Mouse (Mus musculus) gastrocnemius, adult 18-20 months (tissue): Measurements from ENCODE around the gene Ptma. TPM values are rescaled to one million over a fixed set of nuclear protein-coding genes. Genes with fewer than 3 reads are reported as not detected.
"Not testable (repeated sequence)": the region's sequence is repeated elsewhere in the genome, so short reads cannot be mapped to it uniquely, and the experiment has no call there.

Source experiments
- DNase-seq: peaks from one replicate; pipeline ENCODE4 v3.0.0; 2021; ENCODE audit warnings: low spot score
- long read RNA-seq, 2 experiments: library from polyadenylated mRNA; stranded (forward); transcript quantifications; one replicate each; pipeline ENCODE4 v2.0.0; 2021
- total RNA-seq, 2 experiments: library from RNA; stranded (reverse); gene quantifications; 2 replicates each; pipeline ENCODE4 v1.2.3; 2021

The Ptma gene
- 10 to 100 TPM; 64.2 to 99.0 TPM for total RNA-seq
- long read RNA-seq, experiment 1, transcript Ptma-201 (5 exons, 1,216 nt), result major isoform, 24 of 26 reads
- long read RNA-seq, experiment 1, partial matches to known transcripts, result 1 of 26 reads
- long read RNA-seq, experiment 1, other reads (novel, unspliced or antisense), result 1 of 26 reads
- long read RNA-seq, experiment 2, transcript Ptma-201 (5 exons, 1,216 nt), result major isoform, 19 of 23 reads
- long read RNA-seq, experiment 2, partial matches to known transcripts, result 2 of 23 reads
- long read RNA-seq, experiment 2, other reads (novel, unspliced or antisense), result 2 of 23 reads

GRCm38 (mm10) chr1:86526116-86526788 is at the start of gene Ptma:
TSS of gene Ptma (plus strand) at chr1:86526726.
- peak; percentile 98 for DNase-seq

- no peak for DNase-seq
Measured at GRCm38 (mm10) chr1:86477738-86478285, 48.7 kb upstream of the Ptma start.

- no peak for DNase-seq
Measured at GRCm38 (mm10) chr1:86479099-86479825, 47.3 kb upstream of the Ptma start.

GRCm38 (mm10) chr1:86480288-86480687 is 46.2 kb upstream of the Ptma start:
- DNase-seq, result no peak

DNA sequence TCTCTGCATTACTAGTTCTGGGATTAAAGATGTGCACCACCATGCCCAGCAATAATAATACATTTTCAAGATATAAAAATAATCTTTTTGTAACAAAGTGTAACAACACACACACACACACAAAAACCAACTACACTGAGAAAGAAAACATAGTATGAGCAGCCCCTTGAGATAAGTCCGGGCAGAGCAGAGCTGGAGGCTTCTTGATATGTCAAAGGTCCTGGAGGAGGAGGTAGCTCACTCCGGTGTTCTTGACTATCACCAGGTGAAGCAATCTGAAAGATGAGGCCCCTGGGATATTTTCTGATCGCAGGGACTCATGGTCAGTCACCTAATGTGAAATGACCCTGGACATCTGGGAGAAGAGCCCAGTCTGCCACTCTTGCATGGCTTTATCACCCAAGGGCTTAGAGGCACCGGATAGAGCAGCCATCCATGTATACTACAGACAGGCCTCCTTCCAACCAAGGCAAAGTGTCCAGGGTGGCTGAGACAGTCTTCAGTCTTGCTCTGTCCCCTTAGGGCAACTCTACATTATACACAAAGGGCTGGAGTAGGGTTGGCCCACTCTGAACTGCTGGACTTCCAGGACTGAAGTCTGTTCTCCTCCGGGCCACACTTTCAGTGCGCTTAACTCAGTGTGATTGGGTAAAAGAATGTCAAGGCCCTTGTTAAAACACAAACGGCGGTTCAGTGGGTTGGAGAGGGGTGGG is 45.6 kb upstream of the Ptma start:
- no peak for DNase-seq

DNA sequence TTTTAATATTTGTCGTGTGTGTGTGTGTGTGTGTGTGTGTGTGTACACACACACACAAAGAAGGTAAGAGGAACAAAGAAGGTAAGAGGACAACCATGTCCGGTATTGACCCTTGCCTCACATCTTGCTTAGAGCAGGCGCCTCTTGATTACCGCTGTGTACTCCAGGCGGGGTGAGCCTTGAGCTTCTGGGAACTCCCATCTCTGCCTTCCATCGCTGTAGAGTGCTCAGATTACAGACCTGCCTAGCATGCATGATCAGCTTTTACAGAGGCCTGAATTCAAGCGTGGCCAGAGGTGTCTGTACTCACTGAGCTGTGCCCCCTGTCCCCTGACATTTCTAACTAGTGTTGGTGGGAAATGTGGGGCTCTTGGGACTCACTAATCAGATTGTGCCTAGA is 45.1 kb upstream of the Ptma start:
- DNase-seq, result no peak

GRCm38 (mm10) chr1:86482288-86482687 is 44.2 kb upstream of the Ptma start:
- no peak for DNase-seq

DNA sequence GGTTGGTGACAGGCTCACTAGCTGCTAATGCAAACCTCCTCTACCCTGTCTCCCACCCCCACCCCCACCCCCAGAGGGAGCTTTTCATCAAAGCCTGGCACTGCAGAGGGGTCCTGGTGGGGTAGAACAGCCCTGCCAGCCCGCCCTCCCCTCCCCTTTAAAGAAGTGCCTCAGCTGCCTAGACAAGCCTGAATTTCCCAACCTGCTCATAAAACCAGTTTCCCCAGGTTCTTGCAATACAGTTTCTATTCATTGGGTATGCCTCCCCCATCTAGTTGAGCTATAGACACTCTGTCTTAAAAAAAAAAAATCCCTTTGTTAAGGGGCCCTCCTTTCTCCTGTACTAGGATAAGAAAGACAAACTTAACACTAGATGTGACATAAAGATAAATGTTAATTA is 43.8 kb upstream of the Ptma start:
- no peak for DNase-seq

GRCm38 (mm10) chr1:86485346-86485745 is 41.2 kb upstream of the Ptma start:
- DNase-seq, result no peak

DNA sequence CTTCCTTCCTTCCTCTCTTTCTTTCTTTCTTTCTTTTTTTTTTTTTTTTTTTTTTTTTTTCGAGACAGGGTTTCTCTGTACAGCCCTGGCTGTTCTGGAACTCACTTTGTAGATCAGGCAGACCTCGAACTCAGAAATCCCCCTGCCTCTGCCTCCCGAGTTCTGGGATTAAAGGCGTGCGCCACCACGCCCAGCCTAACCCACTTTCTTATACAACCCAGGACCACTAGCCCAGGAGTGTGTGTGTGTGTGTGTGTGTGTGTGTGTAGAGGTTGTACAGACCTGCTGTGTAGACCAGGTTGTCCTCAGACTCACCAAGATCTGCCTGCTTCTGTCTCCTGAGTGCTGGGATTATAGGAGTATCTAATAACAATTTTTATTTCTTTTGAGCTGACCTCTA is 40.7 kb upstream of the Ptma start:
- not testable (repeated sequence) for DNase-seq

DNA sequence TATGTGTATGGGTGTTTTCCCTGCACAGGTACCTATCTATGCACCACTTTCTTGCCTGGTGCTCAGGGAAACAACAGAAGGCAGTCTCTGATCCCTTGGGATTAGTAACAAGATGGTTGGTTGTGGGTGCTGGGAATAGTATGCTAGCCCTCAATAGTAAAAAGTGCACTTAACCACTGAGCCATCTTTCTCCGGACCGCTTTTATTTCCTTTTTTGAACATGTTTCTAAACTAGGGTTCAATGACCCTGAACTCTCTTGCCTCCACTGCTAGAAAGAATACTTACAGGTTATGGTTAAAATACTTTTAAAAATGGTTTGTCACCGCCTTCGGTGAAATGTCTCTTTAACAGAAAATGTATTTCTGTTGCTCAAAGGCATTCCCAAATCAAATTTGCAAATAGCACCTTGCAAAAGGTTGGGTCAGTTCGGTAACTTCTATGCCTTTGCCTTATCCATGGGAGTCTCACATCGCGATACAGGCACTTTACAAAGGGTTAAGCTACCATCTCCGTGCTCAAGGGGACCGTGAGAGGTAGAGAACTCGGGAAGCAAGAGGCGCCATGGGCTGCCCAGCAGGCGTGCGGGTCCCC is 39.7 kb upstream of the Ptma start:
- DNase-seq, result no peak

GRCm38 (mm10) chr1:86487295-86487907 is 39.1 kb upstream of the Ptma start:
- DNase-seq, result peak; percentile 99

DNA sequence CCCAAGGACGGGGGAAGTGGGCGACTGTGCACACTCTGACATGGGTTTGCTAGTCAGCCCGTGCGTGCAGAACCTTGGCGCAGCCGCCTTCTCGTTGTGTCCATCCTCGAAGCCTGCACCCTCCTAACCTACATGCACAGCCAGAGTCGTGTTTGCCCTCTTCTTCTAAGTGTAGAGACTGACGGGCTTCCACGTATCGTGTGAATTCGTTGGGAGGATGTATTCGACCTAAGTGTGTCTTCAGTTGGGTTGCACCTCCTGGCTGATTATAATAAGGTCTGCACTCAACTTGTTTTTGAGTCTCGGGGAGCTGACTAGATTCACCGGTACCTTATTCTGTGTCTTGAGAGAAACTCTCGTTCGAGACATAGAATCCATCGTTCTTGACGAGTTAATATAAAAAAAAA is 38.6 kb upstream of the Ptma start:
- no peak for DNase-seq

GRCm38 (mm10) chr1:86488326-86488725 is 38.2 kb upstream of the Ptma start:
- DNase-seq, result no peak

GRCm38 (mm10) chr1:86488774-86489173 is 37.8 kb upstream of the Ptma start:
- no peak for DNase-seq

DNA sequence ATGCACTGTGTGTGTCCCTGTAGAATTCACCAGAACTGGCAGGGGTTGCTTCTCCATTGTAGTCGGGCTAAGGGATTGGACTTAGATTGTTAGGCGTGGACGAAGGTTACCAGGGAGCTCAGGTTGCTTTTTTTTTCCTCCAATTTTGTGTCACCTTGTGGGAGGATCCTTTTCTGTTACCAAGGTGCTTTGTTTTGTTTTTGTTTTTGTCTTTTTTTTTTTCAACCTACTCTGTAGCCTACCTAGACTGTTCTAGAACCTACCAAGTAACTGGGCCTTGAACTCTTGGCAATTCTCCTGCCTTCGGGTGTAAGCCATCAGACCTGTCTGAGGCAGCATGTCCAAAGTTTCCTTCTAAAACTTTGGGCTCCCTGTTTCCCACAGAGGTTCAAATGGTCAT is 36.6 kb upstream of the Ptma start:
- no peak for DNase-seq

- no peak for DNase-seq
Measured at GRCm38 (mm10) chr1:86490697-86491096, 35.8 kb upstream of the Ptma start.

- DNase-seq, result no peak
Measured at GRCm38 (mm10) chr1:86491533-86492094, 34.9 kb upstream of the Ptma start.

- DNase-seq, result no peak
Measured at GRCm38 (mm10) chr1:86492095-86493070, 34.1 kb upstream of the Ptma start.
